Mouse (Mus musculus): ENCODE results near the gene Ppm1a. TPM values are rescaled to one million over a fixed set of nuclear protein-coding genes. Genes with fewer than 3 reads are reported as not detected.

Ppm1a gene
- polyA plus RNA-seq, 1 experiment from 2014 or later, result 53.5 TPM

DNA sequence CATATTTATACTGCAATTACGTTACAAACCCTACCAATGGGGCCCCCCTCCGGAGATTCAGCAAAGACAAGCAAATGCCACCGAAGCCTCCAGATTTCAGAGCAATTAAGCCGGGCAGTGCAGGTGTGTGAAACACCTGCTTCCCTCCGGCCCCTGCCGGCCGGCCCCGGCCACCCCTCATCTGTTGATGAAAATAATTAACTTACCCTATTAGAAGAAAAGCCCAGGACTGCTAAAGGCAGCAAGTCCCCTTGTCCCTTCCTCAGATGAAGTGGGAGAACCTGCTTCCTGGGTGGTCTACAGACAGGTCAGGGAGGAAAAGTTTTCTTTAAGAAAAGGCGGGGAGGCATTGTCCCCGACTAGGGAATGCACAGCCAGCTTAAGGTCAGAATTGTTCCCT, 88.7 kb downstream of the Ppm1a start:
- no peak for ATAC-seq (replicated peaks; ENCODE audit: low FRiP score, low read depth)
- H3K9me3 ChIP-seq (replicated peaks; ENCODE audit: low read length), result no peaks in the 10 kb centered on the region
- no peak for DNase-seq (ENCODE audit: low spot score)
- no peaks in the 10 kb centered on the region for H3K36me3 ChIP-seq (ENCODE audit: insufficient read depth, low read length)
- H3K27ac ChIP-seq, result no peak overlapping the region
- H3K4me2 ChIP-seq (ENCODE audit: low read length), result no peak overlapping the region
- WGBS, result 21% methylated on average over 10 of the region's 10 CpGs
- H3K27me3 ChIP-seq (ENCODE audit: insufficient read depth, low read length), result peaks cover 7% of the 10 kb centered on the region
- 0 out of 2 replicates have a peak, but pooled peaks cover 3% of the 10 kb centered on the region for H3K4me1 ChIP-seq (replicated peaks; ENCODE audit: insufficient read depth, low read length)
- no peak for TF ChIP-seq CTCF (IDR thresholded peaks at IDR 0.05; ENCODE audit: low read depth)
- H3K4me3 ChIP-seq (replicated peaks; ENCODE audit: low read depth, low read length), result no peak overlapping the region
- H3K9ac ChIP-seq (ENCODE audit: low read depth, low read length), result no peak overlapping the region

GRCm38 (mm10) chr12:72847725-72848124, 90.5 kb downstream of the Ppm1a start:
- H3K4me2 ChIP-seq (ENCODE audit: low read length), result no peak overlapping the region
- H3K36me3 ChIP-seq (ENCODE audit: insufficient read depth, low read length), result no peaks in the 10 kb centered on the region
- peak; percentile 81 for TF ChIP-seq CTCF (IDR thresholded peaks at IDR 0.05; ENCODE audit: low read depth)
- no peak overlapping the region for H3K27ac ChIP-seq
- no peak for ATAC-seq (replicated peaks; ENCODE audit: low FRiP score, low read depth)
- DNase-seq (ENCODE audit: low spot score), result peak; percentile 66
- H3K9me3 ChIP-seq (replicated peaks; ENCODE audit: low read length), result no peaks in the 10 kb centered on the region
- 0 out of 2 replicates have a peak, but pooled peaks cover 3% of the 10 kb centered on the region for H3K4me1 ChIP-seq (replicated peaks; ENCODE audit: insufficient read depth, low read length)
- no peak overlapping the region for H3K4me3 ChIP-seq (replicated peaks; ENCODE audit: low read depth, low read length)
- 33% methylated on average over 7 of the region's 7 CpGs for WGBS
- H3K9ac ChIP-seq (ENCODE audit: low read depth, low read length), result no peak overlapping the region
- peaks cover 7% of the 10 kb centered on the region for H3K27me3 ChIP-seq (ENCODE audit: insufficient read depth, low read length)

Other genes starting within 250 kb of the Ppm1a start
- gene Pcnx4, start 221.1 kb upstream of the Ppm1a start, polyA plus RNA-seq (2015; fragmentation: Nextera tagmentation; extraction: Ambion mirVana), result 5.8 and 6.6 TPM in 2 replicates
- gene Gm4756, start 107.8 kb upstream of the Ppm1a start, polyA plus RNA-seq (2015; fragmentation: Nextera tagmentation; extraction: Ambion mirVana), result not detected in 2 replicates
- gene Dhrs7, start 92.5 kb upstream of the Ppm1a start, polyA plus RNA-seq (2015; fragmentation: Nextera tagmentation; extraction: Ambion mirVana), result 12.8 and 14.0 TPM in 2 replicates
- gene Six6, start 182.4 kb downstream of the Ppm1a start, polyA plus RNA-seq (2015; fragmentation: Nextera tagmentation; extraction: Ambion mirVana), result not detected in 2 replicates
- gene 4930447C04Rik, start 183.3 kb downstream of the Ppm1a start, polyA plus RNA-seq (2015; fragmentation: Nextera tagmentation; extraction: Ambion mirVana), result 0.55 and 0.60 TPM in 2 replicates

Data from kidney, postnatal 0 days (tissue).